Mouse (Mus musculus) thymus, postnatal 25 days (tissue): ENCODE results near the gene Rs1.
"Not testable (repeated sequence)": the region's sequence is repeated elsewhere in the genome, so short reads cannot be mapped to it uniquely, and the experiment has no call there.

Source experiments
- DNase-seq: peaks from one replicate; pipeline ENCODE4 v3.0.0; 2022

The Rs1 gene

DNA sequence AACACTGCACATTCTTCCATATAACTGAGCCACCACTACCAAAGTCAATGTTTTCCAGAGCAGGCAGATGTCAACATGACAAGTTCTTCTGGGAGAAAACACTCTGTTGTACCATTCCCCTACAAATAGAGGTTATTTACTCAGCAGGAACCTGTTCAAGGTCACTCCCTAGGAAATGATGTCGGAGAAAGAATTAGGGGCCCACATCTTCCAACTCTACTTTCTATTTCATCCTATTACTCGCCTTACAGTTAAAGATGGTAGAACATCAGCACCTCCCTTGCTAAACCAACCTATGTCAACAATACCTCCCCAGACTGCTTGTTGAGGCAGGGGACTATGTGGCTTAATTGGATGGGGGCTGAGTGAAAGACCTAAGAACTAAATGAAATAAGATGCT is at the start of gene Rs1:
Rs1 (plus strand) TSS at position 301 of the 400 bp plus-strand sequence.
- no peak for DNase-seq

DNA sequence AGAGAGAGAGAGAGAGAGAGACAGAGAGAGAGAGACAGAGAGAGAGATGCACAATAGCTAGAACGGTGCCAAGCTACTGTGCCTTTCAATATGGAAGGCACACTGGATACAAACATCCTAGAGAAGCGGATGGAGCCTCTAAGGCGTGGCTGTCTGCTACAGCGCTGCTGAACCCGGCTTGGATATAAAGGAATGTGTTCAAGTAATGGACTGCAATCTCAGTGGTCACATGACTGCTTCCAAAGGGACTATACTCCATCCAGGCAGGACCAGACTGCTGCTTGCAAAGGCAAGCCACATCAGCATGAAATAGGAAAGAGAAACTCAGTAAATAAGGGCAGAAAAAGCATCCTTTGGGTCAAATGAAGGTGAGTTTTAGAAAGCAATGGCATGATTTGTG is 32.2 kb upstream of the Rs1 start, which contains the start of gene Ppef1:
Ppef1 (minus strand) TSS at position 116 of the 400 bp plus-strand sequence.
- no peak for DNase-seq

DNA sequence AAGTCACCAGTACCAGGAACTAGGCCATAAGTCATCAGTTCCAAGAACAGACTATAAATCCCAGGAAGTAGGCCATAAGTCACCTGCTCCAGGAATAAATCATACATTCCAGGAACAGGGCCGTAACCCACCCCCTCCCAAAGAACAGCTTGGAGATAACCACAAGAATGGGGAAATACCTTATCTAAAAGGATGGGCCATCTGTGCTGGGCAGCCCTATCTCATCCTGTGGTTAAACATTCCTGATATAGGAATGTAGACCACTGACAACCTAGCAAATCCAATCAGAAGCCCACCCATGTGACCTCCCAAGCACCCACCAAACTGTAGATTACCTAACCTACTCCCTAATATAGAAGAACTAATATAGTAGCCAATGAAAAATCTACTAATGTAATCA is 22.4 kb upstream of the Rs1 start:
- no peak for DNase-seq

DNA sequence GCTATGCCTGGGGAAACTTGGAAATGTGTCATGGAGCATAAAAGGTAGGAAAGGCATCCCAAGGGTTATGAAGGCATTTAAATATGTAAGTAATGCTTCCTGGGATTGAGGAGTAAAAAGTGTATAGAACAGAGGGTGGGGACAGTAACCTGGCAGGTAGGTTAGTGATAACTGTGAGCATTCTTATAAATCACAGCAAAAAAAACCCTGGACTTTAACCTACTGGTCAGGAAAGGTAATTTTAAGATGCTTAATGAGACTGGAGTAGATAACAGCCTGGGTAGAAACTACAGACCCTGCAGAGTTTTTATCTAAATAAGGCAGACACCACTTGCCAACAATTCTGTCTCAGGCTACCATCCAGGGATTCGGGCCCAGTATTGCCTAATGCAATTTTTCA is 19.2 kb upstream of the Rs1 start:
- no peak for DNase-seq

DNA sequence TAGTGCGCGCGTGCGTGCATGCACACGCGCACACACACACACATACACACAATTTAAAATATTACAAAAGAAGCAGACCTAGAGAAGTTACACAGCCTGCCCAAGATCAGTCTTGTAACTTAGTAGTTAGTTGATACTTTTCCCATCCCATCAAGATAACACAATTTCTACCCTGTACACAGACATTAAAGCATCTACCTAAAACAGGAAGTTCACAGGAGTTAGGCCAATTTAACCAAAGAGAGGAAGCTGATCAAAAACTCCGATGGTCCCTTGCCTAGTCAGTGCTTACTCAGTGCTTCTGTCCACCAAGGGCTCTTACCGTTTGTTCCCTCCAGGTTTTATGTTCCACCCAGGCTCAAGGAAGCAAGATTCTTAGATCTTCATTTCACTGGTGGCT is 17.0 kb upstream of the Rs1 start:
- no peak for DNase-seq

DNA sequence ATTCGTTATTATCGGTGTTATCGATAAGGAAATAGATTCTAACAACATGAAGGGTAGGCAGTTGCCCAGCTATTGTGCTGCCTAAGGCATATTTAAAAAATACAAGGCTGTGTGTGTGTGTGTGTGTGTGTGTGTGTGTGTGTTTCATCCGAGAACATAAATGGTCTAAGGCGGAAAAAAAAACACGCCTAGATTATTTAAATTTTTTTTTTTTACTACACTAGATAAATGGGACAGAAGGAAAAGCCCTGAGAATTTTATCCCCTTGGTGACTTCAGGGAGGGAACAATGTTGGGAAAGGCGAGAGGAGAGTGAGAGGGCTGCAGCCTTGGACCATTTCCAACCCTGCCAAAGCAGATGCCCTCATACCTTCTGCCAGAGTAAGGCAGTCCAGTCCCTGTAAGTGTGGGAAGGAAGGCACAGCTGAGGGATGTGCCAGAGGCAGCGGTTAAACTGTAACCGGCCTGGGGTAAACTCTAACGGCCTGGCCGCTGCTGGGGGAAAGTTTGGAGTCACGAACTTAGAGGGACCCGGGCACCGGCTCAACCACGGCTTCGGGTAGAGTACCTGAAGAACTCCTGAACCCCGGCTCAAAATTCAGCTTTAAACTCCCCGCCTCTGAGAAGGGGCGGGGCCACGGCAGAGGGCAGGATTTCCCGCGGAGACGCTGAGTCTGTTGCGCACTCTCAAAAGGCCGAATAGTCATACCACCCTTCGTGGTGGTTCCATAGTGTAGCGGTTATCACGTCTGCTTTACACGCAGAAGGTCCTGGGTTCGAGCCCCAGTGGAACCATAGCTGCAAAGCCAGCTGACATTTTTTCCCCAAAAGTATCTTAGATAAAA is 2.2 kb upstream of the Rs1 start:
- DNase-seq, result peak; percentile 91

DNA sequence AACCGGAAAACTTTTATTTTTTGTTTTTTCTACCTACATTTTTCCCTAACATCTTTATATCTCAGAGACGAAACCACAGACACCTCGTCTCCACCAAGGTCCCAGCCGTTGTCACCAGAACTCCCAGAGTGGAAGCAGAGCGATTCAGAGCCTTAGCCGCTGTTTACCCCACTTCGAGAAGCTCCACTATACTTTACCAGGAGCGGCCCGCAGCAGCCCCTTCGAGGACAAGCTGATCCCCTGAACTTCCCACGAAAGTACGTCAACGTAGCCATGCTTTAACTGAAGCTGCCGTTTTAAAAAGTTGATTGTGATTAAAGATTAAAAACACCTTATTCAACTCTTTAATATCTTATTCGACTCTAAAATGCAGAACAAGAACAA is 1.6 kb upstream of the Rs1 start:
- no peak for DNase-seq

DNA sequence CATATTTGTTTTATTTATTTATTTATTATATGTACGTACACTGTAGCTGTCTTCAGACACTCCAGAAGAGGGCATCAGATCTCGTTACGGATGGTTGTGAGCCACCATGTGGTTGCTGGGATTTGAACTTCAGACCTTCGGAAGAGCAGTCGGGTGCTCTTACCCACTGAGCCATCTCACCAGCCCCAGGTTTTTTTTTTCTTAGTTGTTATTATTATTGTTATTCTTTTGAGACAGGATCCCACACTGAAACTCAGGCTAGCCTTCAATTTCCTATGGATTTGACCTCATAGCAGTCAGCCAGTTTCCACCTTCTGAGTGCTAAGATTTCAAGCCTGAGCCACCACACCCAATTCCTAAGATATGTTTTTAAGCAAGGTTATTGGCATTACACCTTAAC is 1.8 kb downstream of the Rs1 start:
- DNase-seq, result not testable (repeated sequence)

DNA sequence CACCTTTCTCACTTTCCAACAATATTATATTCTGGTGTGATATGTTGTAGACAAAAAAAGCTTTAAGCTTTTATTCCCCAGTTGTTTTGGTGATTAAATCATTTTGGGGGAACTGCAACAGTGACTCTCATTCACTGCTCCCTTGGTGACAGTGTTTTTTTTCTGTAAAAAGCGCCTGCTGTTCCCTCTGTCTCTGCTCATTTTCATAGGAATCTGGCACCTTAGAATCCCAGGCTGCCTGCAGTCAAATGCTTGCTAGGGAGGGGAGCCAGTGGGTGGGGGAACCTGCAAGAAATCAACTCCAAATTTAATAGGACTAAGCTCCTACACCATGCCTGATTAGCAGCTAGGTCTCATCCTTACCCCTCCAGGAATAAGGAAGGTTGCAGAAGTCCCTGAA is 5.2 kb downstream of the Rs1 start:
- DNase-seq, result no peak

DNA sequence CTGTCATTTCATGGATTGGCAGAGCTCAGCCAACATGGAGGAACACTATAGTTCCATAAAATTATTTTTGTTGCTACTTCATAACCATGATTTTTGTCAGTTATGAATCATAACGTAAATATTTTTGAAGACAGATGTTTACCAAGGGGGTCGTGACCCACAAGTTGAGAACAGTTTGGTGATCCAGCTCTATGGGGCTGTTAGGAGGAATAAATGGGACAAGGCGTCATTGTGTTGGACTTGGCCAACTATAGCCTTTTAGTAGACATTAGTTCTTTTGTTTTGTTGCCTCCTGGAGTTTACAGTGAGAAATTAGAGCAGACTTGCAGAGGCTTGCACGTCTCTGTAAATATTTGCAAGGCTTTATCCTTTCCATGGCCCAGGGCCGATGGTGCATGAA is 14.5 kb downstream of the Rs1 start:
- DNase-seq, result no peak

DNA sequence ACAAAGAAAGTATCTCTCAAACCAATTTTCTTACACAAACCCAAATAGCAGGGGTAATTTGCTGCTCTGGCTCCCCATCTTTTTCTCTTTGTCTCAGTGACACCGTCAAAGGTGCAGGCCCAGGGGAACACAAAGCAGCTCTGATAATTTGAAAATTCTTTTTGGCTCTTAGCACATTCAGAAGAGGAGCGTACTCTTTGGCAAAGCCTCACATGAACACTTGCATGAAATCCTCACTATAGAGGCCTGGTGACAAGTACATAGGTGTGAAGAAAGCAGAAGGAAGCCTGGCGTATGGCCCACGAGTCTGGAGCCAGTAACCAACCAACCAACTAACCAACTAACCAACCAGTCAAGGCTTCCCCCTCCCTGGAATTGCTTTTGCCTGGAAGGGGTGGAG is 27.1 kb downstream of the Rs1 start:
- DNase-seq, result no peak

DNA sequence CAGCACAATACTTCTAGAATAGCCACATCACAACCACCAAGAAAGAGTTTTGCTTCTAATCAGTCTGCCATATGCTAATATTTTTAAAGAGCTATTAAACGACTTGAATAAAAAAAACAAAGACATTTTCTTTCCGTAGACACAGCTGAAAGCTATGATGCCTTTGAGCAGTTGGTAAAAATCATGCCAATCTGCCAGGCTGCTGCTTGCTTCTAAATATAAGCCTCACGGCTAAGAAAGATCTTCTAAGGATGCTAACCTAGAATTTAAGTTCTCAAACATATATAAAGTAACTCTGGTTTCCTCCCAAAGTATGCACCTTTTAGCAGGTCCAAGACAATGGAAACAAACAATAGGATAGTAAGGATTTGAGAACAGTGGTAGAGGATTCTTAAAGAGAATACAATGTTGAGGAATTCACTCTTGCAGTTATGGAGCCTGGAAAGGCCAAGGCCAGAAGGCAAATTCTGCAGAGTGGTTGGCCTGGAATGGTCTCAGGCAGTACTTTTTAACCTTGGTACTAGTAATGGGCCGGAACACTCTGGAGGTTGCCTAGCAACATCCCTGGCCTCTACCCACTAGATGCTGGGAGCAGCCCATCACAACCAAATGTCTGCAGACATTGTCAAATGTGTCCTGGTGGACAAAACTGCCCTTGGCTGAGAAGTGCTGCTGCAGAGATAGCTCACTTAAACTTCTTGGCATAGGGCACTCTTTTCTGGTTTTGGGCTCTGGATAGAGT is 36.8 kb downstream of the Rs1 start:
- DNase-seq, result no peak

DNA sequence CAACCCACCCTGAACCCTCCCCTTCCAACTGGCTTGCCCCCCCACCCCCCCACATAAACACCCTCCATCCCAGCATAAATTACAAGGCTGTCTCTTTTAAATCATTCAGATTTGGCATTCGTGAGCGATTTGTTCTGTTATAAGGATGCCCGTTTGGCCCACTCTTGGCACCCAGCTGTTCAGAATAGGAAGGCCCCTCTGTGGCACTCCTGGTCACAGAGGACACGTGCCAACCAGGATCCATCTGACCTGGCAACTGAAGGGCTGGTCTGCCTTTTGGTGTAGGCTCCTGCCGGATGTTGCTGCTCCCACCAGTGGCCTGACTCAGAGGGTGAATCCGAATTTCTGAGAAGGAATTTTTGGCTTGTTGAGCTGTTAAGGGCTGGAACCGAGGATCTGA is 40.4 kb downstream of the Rs1 start:
- no peak for DNase-seq
